Mouse (Mus musculus) E14TG2a.4 (cell line): ENCODE data around the gene Llcfc1.

Experiments
- H3K27me3 ChIP-seq: 2 replicates; pipeline ENCODE4 v1.6.1; 2014; ENCODE audit warnings: low read length, control low read depth; ENCODE audit not compliant: insufficient read depth
- H3K36me3 ChIP-seq: 2 replicates; pipeline ENCODE4 v1.6.1; 2014; ENCODE audit warnings: low read length, control low read depth; ENCODE audit not compliant: insufficient read depth
- H3K4me1 ChIP-seq: replicated peaks from 2 replicates; pipeline ENCODE4 v1.6.1; 2014; ENCODE audit warnings: low read depth, low read length, control low read depth
- H3K4me3 ChIP-seq: replicated peaks from 2 replicates; pipeline ENCODE4 v1.5.1; 2014; ENCODE audit warnings: mild to moderate bottlenecking, low read length
- H3K9me3 ChIP-seq: 2 replicates; pipeline ENCODE4 v1.6.1; 2014; ENCODE audit warnings: low read length, control low read depth
- CTCF ChIP-seq: conservative IDR thresholded peaks from 2 replicates; pipeline ENCODE4 v1.5.1; 2014; ENCODE audit warnings: low read length
- NANOG ChIP-seq: IDR thresholded peaks from 2 replicates; pipeline ENCODE4 v1.6.1; 2014; ENCODE audit warnings: borderline replicate concordance, low read length, mixed read lengths
- POU5F1 ChIP-seq: IDR thresholded peaks from 2 replicates; pipeline ENCODE4 v1.6.1; 2014; ENCODE audit warnings: low read length, borderline replicate concordance

Llcfc1 gene

GRCm38 (mm10) chr6:41685596-41685995, 1.4 kb downstream of the Llcfc1 start:
- TF ChIP-seq CTCF (no peak), POU5F1 (no peak), NANOG (no peak)
- Histone ChIP-seq H3K9me3 (no peaks in the 10 kb centered on the region), H3K36me3 (no peaks in the 10 kb centered on the region), H3K27me3 (no peaks in the 10 kb centered on the region), H3K4me1 (peaks cover 11% of the 10 kb centered on the region), H3K4me3 (no peak overlapping the region)

- Histone ChIP-seq H3K27me3 (no peaks in the 10 kb centered on the region), H3K36me3 (no peaks in the 10 kb centered on the region), H3K9me3 (no peaks in the 10 kb centered on the region), H3K4me1 (no peaks in the 10 kb centered on the region), H3K4me3 (no peak overlapping the region)
- no peak for TF ChIP-seq POU5F1
- TF ChIP-seq NANOG = no peak
These were observed 8.0 kb downstream of the Llcfc1 start for GRCm38 (mm10) chr6:41692200-41692599.

- Histone ChIP-seq H3K4me3 (no peak overlapping the region), H3K9me3 (no peaks in the 10 kb centered on the region), H3K4me1 (no peaks in the 10 kb centered on the region), H3K36me3 (no peaks in the 10 kb centered on the region), H3K27me3 (no peaks in the 10 kb centered on the region)
- TF ChIP-seq NANOG (no peak), CTCF (no peak)
These were observed 10.2 kb downstream of the Llcfc1 start for GRCm38 (mm10) chr6:41694407-41694806.

- TF ChIP-seq NANOG = no peak
- TF ChIP-seq CTCF = no peak
- no peak for TF ChIP-seq POU5F1
- Histone ChIP-seq H3K9me3 (no peaks in the 10 kb centered on the region), H3K27me3 (no peaks in the 10 kb centered on the region), H3K36me3 (no peaks in the 10 kb centered on the region), H3K4me1 (no peaks in the 10 kb centered on the region), H3K4me3 (no peak overlapping the region)
These were observed 17.0 kb downstream of the Llcfc1 start for GRCm38 (mm10) chr6:41701245-41701644.

- TF ChIP-seq POU5F1 = no peak
- TF ChIP-seq NANOG = no peak
- TF ChIP-seq CTCF = no peak
- Histone ChIP-seq H3K4me1 (no peaks in the 10 kb centered on the region), H3K27me3 (no peaks in the 10 kb centered on the region), H3K4me3 (no peak overlapping the region), H3K9me3 (no peaks in the 10 kb centered on the region), H3K36me3 (no peaks in the 10 kb centered on the region)
These were observed 18.7 kb downstream of the Llcfc1 start for GRCm38 (mm10) chr6:41702928-41703327.

GRCm38 (mm10) chr6:41704123-41704522, 19.9 kb downstream of the Llcfc1 start, which contains the start of gene Kel:
Kel (minus strand) TSS chr6:41704339.
- H3K9me3 ChIP-seq = no peaks in the 10 kb centered on the region
- H3K36me3 ChIP-seq = no peaks in the 10 kb centered on the region
- no peaks in the 10 kb centered on the region for H3K4me1 ChIP-seq
- no peaks in the 10 kb centered on the region for H3K27me3 ChIP-seq
- no peak within 1 kb of the TSS for H3K4me3 ChIP-seq
- no peak for TF ChIP-seq CTCF
- TF ChIP-seq NANOG = no peak
- no peak for TF ChIP-seq POU5F1

- Histone ChIP-seq H3K4me3 (no peak overlapping the region), H3K4me1 (no peaks in the 10 kb centered on the region), H3K9me3 (no peaks in the 10 kb centered on the region), H3K27me3 (no peaks in the 10 kb centered on the region), H3K36me3 (no peaks in the 10 kb centered on the region)
- TF ChIP-seq POU5F1 = no peak
- no peak for TF ChIP-seq NANOG
- no peak for TF ChIP-seq CTCF
These were observed 22.0 kb downstream of the Llcfc1 start for GRCm38 (mm10) chr6:41706275-41706674.

GRCm38 (mm10) chr6:41710281-41710680, 26.1 kb downstream of the Llcfc1 start:
- Histone ChIP-seq H3K4me1 (no peaks in the 10 kb centered on the region), H3K36me3 (no peaks in the 10 kb centered on the region), H3K4me3 (no peak overlapping the region), H3K9me3 (no peaks in the 10 kb centered on the region), H3K27me3 (no peaks in the 10 kb centered on the region)
- TF ChIP-seq CTCF = no peak

GRCm38 (mm10) chr6:41721430-41721829, 37.2 kb downstream of the Llcfc1 start:
- H3K27me3 ChIP-seq = no peaks in the 10 kb centered on the region
- H3K9me3 ChIP-seq = no peaks in the 10 kb centered on the region
- TF ChIP-seq NANOG = no peak
- no peak for TF ChIP-seq CTCF
- TF ChIP-seq POU5F1 = no peak
- no peaks in the 10 kb centered on the region for H3K4me1 ChIP-seq
- H3K36me3 ChIP-seq = no peaks in the 10 kb centered on the region
- no peak overlapping the region for H3K4me3 ChIP-seq
